Mouse (Mus musculus): Measurements from ENCODE around the gene Car15. TPM values are rescaled to one million over a fixed set of nuclear protein-coding genes. Genes with fewer than 3 reads are reported as not detected.

The Car15 gene
- polyA plus RNA-seq, 1 experiment: 1.2 TPM

- Histone ChIP-seq H3ac (ENCODE audit: control insufficient read depth, insufficient read length) (no peak overlapping the region), H3K36me3 (ENCODE audit: control insufficient read depth, insufficient read depth) (peaks cover 10% of the 10 kb centered on the region), H3K79me2 (ENCODE audit: control insufficient read depth, insufficient read depth) (no peaks in the 10 kb centered on the region), H3K4me2 (ENCODE audit: low read depth) (no peak overlapping the region), H3K4me3 (no peak overlapping the region), H3K27me3 (ENCODE audit: control insufficient read depth, insufficient read depth, insufficient read length) (no peaks in the 10 kb centered on the region)
- TF ChIP-seq CEBPB (IDR thresholded peaks at IDR 0.05; ENCODE audit: insufficient read depth, poor library complexity, severe bottlenecking) (no peak), MYOG (IDR thresholded peaks at IDR 0.05; ENCODE audit: control insufficient read depth in 1 of 3, insufficient read depth in 1 of 3, insufficient read length in 2 of 3, low read depth in 2 of 3) (no peak), USF1 (IDR thresholded peaks at IDR 0.05; ENCODE audit: low read depth) (no peak), E2F4 (IDR thresholded peaks at IDR 0.05; ENCODE audit: insufficient read depth) (no peak), REST (IDR thresholded peaks at IDR 0.05; ENCODE audit: insufficient read depth, insufficient read length) (no peak)
These were observed 4.3 kb upstream of the Car15 start for GRCm38 (mm10) chr16:17842437-17842836.

DNA sequence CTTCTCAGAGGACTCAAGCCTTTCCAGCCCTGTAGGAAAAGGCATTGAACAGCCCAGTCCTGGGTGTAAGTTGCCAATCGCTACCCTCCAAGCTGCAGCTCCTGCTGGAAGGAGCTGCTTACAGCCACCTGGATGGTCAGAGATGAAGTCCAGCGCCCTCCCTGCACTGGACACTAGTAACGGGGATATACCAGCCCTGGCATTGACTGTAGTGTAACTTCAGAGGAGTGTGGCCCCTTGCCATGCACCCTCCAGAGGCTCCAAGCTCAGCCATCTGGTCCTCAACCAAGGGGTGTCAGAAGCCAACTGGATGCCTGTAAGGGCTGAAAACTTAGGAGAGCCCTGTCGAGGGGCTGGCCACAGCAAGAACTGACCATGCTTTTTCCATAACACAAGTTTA lies 1.8 kb upstream of the Car15 start:
- Histone ChIP-seq H3K4me3 (no peak overlapping the region), H3K4me2 (ENCODE audit: low read depth) (no peak overlapping the region), H3ac (ENCODE audit: control insufficient read depth, insufficient read length) (no peak overlapping the region), H3K36me3 (ENCODE audit: control insufficient read depth, insufficient read depth) (peaks cover 5% of the 10 kb centered on the region), H3K79me2 (ENCODE audit: control insufficient read depth, insufficient read depth) (no peaks in the 10 kb centered on the region), H3K27me3 (ENCODE audit: control insufficient read depth, insufficient read depth, insufficient read length) (peaks cover 13% of the 10 kb centered on the region)
- TF ChIP-seq MAX (IDR thresholded peaks at IDR 0.05; ENCODE audit: low read depth) (no peak), POLR2AphosphoS2 (IDR thresholded peaks at IDR 0.05; ENCODE audit: insufficient read length, low read depth) (no peak), MYOD1 (IDR thresholded peaks at IDR 0.05; ENCODE audit: control insufficient read depth in 1 of 3, insufficient read length in 2 of 3, low read depth in 2 of 3) (no peak), POLR2A (IDR thresholded peaks at IDR 0.05; ENCODE audit: insufficient read length, low read depth) (no peak), TCF3 (IDR thresholded peaks at IDR 0.05; ENCODE audit: insufficient read length, low read depth) (no peak)

GRCm38 (mm10) chr16:17835481-17835880 lies 2.7 kb downstream of the Car15 start:
- TF ChIP-seq CEBPB (IDR thresholded peaks at IDR 0.05; ENCODE audit: insufficient read depth, poor library complexity, severe bottlenecking) (no peak), E2F4 (IDR thresholded peaks at IDR 0.05; ENCODE audit: insufficient read depth) (no peak), TCF12 (IDR thresholded peaks at IDR 0.05; ENCODE audit: insufficient read depth, poor library complexity, severe bottlenecking) (no peak), USF1 (IDR thresholded peaks at IDR 0.05; ENCODE audit: low read depth) (no peak), MYOG (IDR thresholded peaks at IDR 0.05; ENCODE audit: control insufficient read depth in 1 of 3, insufficient read depth in 1 of 3, insufficient read length in 2 of 3, low read depth in 2 of 3) (no peak), MAX (IDR thresholded peaks at IDR 0.05; ENCODE audit: low read depth) (no peak), TCF3 (IDR thresholded peaks at IDR 0.05; ENCODE audit: insufficient read length, low read depth) (no peak), MYOD1 (IDR thresholded peaks at IDR 0.05; ENCODE audit: control insufficient read depth in 1 of 3, insufficient read length in 2 of 3, low read depth in 2 of 3) (no peak), REST (IDR thresholded peaks at IDR 0.05; ENCODE audit: insufficient read depth, insufficient read length) (no peak), POLR2A (IDR thresholded peaks at IDR 0.05; ENCODE audit: insufficient read length, low read depth) (no peak), SRF (IDR thresholded peaks at IDR 0.05; ENCODE audit: control insufficient read depth, insufficient read length, low read depth) (no peak), POLR2AphosphoS2 (IDR thresholded peaks at IDR 0.05; ENCODE audit: insufficient read length, low read depth) (no peak)
- no peaks in the 10 kb centered on the region for H3K36me3 ChIP-seq (ENCODE audit: control insufficient read depth, insufficient read depth)

DNA sequence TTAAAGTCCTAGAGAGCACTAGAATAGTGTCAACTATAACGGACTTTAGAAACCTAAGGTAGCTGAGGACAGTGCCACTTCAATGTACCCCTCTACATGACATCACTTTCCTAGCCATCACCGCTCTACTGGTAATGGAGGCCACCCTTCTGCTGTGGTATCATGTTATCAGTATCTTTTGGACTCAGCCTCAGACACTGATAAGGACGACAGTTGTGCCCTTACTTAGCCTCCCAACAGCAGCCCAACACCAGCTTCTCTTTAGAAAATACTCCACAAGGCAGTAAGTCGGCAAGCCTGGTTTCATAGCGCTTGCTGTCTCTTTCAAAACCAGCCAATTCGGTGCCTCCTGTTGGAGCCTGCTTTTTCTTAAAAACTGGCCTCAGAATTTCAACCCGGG lies 3.6 kb downstream of the Car15 start:
- H3K79me2 ChIP-seq (ENCODE audit: control insufficient read depth, insufficient read depth): no peaks in the 10 kb centered on the region
- TF ChIP-seq USF1 (IDR thresholded peaks at IDR 0.05; ENCODE audit: low read depth) (no peak), POLR2A (IDR thresholded peaks at IDR 0.05; ENCODE audit: insufficient read length, low read depth) (no peak), MYOG (IDR thresholded peaks at IDR 0.05; ENCODE audit: control insufficient read depth in 1 of 3, insufficient read depth in 1 of 3, insufficient read length in 2 of 3, low read depth in 2 of 3) (no peak), MAX (IDR thresholded peaks at IDR 0.05; ENCODE audit: low read depth) (no peak), SRF (IDR thresholded peaks at IDR 0.05; ENCODE audit: control insufficient read depth, insufficient read length, low read depth) (no peak), REST (IDR thresholded peaks at IDR 0.05; ENCODE audit: insufficient read depth, insufficient read length) (no peak), CEBPB (IDR thresholded peaks at IDR 0.05; ENCODE audit: insufficient read depth, poor library complexity, severe bottlenecking) (no peak), TCF3 (IDR thresholded peaks at IDR 0.05; ENCODE audit: insufficient read length, low read depth) (no peak), POLR2AphosphoS2 (IDR thresholded peaks at IDR 0.05; ENCODE audit: insufficient read length, low read depth) (no peak), TCF12 (IDR thresholded peaks at IDR 0.05; ENCODE audit: insufficient read depth, poor library complexity, severe bottlenecking) (no peak), MYOD1 (IDR thresholded peaks at IDR 0.05; ENCODE audit: control insufficient read depth in 1 of 3, insufficient read length in 2 of 3, low read depth in 2 of 3) (no peak), E2F4 (IDR thresholded peaks at IDR 0.05; ENCODE audit: insufficient read depth) (no peak)
- H3K27me3 ChIP-seq (ENCODE audit: control insufficient read depth, insufficient read depth, insufficient read length): peaks cover 65% of the 10 kb centered on the region
- no peak overlapping the region for H3K4me3 ChIP-seq
- H3ac ChIP-seq (ENCODE audit: control insufficient read depth, insufficient read length): no peak overlapping the region
- H3K4me2 ChIP-seq (ENCODE audit: low read depth): peak overlapping the region; percentile 44
- H3K36me3 ChIP-seq (ENCODE audit: control insufficient read depth, insufficient read depth): no peaks in the 10 kb centered on the region

More at GRCm38 (mm10) chr16:17835481-17835880, 2.7 kb downstream of the Car15 start:
- Histone ChIP-seq H3K79me2 (ENCODE audit: control insufficient read depth, insufficient read depth) (no peaks in the 10 kb centered on the region), H3K27me3 (ENCODE audit: control insufficient read depth, insufficient read depth, insufficient read length) (peaks cover 56% of the 10 kb centered on the region), H3K4me2 (ENCODE audit: low read depth) (no peak overlapping the region), H3ac (ENCODE audit: control insufficient read depth, insufficient read length) (no peak overlapping the region), H3K4me3 (no peak overlapping the region)

DNA sequence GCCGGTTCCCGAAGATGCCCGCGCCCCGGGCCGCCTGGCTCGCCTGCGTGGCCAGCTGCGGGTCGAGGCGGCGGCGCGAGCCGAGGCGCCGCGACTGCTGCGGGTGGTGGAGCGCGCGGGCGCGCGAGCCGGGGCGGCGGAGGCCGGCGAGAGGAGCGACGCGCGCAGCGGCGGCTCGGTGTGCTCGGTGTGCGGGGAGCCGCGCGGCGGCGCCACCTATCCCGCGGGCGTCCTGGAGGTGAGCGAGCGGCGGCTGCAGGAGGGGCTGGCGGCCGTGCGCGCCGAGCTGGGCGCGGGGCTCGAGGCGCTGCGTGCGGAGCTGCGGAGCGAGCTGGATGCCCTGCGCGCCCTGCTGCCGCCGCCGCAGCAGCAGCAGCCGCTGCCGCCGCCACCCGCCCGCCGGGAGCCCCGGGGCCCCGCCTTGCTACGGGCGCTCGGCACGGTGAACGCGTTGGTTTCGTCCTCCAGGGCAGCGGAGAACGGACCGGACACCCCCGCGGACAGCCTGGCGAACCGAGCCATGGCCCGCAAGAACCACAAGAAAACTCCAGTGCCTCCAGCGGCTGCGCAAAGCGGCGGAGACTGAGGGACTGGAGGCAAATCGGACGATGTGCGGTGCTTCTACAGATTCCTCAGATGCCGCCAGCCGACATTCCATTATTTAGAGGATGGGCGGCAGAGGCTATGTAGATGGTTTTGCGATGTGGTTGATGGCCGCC lies 4.3 kb downstream of the Car15 start:
- peak overlapping the region; percentile 44 for H3K4me2 ChIP-seq (ENCODE audit: low read depth)
- no peaks in the 10 kb centered on the region for H3K36me3 ChIP-seq (ENCODE audit: control insufficient read depth, insufficient read depth)
- TF ChIP-seq SRF (IDR thresholded peaks at IDR 0.05; ENCODE audit: control insufficient read depth, insufficient read length, low read depth): no peak
- no peak overlapping the region for H3ac ChIP-seq (ENCODE audit: control insufficient read depth, insufficient read length)
- H3K79me2 ChIP-seq (ENCODE audit: control insufficient read depth, insufficient read depth): no peaks in the 10 kb centered on the region
- peaks cover 66% of the 10 kb centered on the region for H3K27me3 ChIP-seq (ENCODE audit: control insufficient read depth, insufficient read depth, insufficient read length)
- no peak overlapping the region for H3K4me3 ChIP-seq

All from myocyte (in vitro differentiated cells).